Mouse (Mus musculus): Measurements from ENCODE around the gene Rgs7.

The Rgs7 gene

GRCm38 (mm10) chr1:175299603-175300397 lies 192.5 kb downstream of the Rgs7 start:
- no peak for DNase-seq

GRCm38 (mm10) chr1:175296906-175297305 lies 195.4 kb downstream of the Rgs7 start:
- DNase-seq = no peak

GRCm38 (mm10) chr1:175290072-175290471 lies 202.2 kb downstream of the Rgs7 start:
- no peak for DNase-seq

GRCm38 (mm10) chr1:175262341-175262740 lies 230.0 kb downstream of the Rgs7 start:
- DNase-seq = no peak

GRCm38 (mm10) chr1:175259374-175259773 lies 232.9 kb downstream of the Rgs7 start:
- no peak for DNase-seq

DNA sequence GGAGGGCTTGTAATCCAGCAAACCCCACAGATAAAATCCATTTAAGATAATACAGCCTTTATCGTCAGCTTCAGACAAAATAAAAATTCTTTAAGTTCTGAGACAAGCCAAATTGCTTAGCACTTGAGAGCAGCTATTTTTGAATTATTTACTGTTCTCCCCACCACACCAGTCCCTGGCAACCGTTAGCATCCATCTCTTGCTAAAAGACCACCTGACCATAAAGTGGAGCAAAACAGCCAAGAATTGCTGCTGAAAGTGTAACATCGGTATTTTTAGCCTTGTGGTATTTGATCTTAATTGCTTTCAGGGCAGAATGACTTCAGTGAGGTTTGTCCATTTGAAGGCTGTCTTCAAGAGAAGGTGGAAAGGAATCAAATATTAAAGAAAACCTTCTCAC lies 237.1 kb downstream of the Rgs7 start:
- no peak for DNase-seq

DNA sequence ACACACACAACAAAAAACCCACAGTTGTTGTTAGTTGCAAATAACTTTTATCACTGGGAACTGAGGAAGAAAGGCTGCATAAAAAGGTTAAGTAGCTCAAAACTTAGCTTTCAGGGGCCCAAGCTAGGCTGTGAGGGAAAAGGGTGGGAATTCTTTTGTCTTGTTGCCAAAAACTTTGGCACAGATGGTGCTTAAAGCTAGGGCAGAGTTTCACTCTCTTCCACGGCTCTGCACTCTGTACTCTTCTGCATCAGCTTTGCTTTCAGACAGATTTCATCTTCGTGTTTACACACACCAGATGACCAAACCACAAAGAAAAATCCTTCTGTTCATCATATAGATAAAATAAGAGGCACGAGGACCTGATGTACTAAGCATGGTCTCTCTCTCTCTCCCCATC lies 237.6 kb downstream of the Rgs7 start:
- no peak for DNase-seq

DNA sequence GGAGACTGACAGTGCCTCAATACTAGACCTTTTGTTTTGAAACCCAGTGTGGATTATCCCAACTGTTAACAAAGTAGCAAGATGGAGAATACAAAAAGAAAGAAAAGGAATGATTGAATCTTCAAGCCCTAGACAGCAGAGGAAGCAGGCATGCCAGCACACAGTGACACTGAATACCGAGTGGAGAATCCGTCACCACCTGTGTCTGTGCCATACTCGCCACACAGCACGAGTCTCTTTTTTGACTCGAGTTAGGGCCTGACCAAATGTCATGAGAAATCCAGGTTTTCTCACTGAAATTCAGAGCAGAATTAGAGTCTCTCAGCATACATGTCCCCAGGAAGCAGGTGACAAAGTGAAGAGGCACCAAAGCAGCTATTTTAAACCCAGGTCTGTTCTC lies 250.2 kb downstream of the Rgs7 start:
- no peak for DNase-seq

DNA sequence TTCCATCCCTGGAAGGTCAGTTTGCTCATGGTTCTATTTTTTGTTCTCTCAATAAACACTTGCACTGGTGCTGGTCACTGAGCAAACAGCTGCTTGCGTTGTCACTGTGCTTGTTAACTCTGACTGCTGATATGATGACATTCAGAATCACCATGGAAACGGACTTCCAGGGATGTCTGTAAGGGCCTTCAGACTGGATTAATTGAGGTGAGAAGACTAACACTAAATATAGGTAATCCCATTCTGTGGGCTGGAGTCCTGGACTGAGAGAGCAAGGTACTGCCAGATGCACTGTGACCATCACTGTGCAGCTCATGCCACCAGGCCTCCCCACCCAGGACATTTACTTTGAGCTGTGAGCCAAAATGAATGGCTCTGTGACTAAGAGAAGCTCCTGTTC lies 252.2 kb downstream of the Rgs7 start:
- no peak for DNase-seq

DNA sequence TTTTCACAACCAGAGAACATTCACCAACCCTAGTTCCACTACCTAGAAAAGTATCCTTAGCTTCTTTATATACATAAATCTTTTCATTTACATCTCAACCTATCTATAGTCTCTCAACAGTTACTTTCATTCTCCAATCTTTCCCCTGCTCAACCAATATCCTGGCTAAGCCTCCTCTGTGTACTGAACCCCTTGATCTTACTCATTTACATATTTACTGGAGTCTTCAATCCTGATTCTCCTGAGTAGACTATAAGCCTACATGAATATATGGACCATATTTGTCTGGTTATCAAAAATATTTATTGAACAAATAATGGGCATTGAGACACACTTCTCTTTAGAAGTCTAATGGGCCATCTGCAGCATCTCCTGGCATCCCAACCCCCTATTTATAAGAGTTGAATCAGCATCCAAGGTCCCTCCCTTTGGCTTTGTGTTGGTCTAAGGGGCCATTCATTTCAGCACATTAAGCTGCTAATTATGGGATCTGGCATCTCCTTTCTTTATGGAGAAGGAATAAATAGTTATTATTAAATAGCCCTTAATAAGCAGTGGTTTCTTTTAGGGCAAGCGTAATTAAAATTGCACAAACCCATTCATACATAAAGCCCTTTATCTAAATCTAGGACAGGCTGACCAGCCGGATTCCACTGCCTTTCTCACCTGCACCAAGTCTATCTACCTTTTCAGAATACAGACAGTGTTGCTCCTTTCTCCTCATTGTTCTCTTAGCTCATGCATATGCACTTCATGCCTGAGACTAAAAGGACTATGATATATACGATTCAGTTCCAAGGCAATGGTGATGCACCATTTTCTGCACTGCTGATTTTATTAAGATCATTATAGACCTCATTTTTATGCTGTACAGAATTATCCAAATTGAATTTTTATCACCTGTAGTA lies 270.5 kb downstream of the Rgs7 start:
- no peak for DNase-seq

DNA sequence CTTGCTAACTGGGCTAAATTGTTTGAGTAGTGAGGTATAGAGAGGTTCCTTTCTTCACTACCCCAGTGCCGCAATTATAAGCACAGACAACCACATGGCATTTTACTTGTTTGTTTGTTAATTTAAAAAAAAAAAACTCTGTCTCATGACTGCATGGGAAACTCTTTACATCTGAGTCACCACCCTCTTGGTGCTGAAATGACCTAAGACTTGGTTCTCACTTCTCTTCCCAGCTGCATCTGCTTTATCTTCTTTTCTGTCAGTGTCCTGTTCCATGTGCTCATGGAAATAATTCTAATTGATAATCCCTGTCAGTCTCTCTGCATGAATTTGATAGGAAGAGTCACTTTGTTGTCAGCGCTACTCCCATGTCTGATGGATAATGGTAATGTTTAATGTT lies 272.7 kb downstream of the Rgs7 start:
- DNase-seq = no peak

DNA sequence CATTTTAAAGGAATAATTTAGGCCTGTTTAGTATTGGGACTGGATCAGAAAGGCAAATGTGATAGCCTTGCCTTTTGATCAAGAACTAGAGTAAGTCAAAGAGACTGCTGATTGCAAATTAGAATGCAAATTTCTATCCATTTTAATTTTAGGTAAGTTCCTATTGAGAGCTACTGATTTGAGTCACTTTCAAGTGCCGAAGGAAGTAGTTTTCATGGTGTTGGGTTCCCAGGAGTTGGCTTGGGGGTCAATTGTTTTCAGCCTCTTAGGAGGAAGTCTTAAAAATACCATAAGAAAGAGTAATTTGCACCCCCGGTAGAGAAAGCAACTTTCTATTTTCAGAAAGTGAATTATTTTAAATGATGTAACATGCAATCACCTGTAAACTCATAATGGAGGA lies 285.3 kb downstream of the Rgs7 start:
- no peak for DNase-seq

DNA sequence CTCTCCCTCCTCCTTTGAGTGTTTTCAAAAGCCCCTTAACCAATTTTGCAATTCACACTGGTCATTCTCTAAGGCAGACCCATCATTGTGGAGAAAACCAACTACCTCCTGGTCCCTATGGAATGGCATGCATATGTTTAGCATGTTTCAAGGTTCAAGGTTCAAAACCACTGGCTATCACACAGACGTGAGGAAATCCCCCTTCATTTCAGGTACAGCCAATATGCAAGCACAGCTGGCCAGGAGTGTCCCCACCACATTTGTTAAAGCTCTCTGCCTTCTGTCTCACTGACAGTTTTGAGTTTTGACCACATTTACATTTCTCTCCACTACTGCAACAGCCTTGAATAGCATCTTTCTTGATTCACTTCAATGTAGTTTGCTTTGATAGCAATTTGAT lies 286.7 kb downstream of the Rgs7 start:
- no peak for DNase-seq

- no peak for DNase-seq
These were observed 288.8 kb downstream of the Rgs7 start for GRCm38 (mm10) chr1:175203544-175203943.

DNA sequence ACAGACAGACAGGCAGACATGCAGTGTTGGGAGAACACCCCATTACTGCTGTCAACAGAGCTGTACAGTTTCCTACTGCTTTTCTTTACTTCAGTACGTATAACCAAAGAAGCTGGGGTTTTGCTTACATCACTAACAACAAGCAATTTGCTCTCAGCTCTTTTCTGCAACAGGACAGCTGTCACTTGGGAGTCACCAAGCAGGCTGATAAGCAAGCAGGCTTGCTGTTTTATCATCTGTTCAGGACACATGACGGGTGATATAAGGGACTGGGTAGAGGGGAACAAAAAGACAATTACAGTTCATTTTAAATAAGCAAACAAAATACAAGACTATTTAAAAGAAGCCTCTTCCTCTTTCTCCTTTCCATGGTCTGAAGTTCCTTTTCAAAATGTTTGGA lies 289.4 kb downstream of the Rgs7 start:
- no peak for DNase-seq

DNA sequence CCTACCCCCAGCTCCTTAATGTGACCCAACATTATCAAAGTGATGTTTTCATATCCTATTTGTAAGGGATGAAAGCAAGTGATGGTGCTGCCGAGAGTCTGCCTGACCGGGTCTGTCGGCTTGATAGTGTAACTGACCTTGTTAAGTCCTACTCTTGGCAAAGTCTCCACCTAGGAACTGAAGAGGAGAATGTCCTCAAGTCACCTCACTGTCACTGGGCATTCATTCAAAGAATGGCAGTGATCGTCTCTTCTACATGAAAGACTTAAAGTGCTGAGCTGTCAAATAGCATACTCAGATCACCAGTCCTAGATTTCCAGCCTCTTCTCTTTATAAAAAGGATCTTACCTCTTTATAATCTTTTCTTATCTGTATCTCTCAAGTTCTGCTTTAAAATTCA lies 293.4 kb downstream of the Rgs7 start:
- no peak for DNase-seq

- no peak for DNase-seq
These were observed 296.5 kb downstream of the Rgs7 start for GRCm38 (mm10) chr1:175195806-175196205.

DNA sequence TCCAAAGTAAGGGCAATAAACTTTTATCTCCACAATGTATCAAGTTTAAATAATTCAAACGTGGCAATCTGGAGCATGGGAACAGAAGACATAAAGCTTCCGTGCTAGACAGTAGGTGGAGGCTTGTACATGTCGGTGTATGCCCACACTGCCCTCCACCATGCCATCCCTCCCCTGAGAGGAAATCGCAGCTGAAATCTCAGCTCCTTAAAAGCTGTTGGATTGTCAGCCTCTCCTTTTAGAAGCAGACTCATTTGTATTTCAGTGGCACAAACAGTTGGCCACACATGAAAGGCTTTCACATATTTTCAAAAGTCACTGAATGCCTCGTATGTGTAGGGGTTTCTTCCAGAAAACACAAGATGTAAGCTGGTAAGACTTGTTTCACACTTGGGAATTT lies 304.1 kb downstream of the Rgs7 start:
- DNase-seq = no peak

DNA sequence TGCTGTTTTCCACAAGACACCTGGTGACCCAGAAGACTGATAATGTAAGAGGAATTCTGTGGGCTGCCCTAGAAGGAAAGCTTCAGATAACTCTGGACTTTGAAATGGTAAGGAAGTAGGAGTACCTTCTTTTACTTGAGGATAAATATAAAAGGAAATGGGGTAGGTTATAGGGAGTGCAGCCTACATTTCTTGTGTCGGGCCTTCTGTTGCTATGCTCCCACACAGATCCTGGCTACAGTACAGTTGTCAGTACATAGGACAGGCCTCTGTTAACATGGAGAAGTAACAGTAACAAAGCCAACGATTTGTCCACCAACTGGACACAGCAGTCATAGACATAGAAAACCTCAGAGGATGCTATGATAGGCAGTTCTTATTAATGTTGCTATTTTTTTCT lies 307.1 kb downstream of the Rgs7 start:
- DNase-seq = no peak

DNA sequence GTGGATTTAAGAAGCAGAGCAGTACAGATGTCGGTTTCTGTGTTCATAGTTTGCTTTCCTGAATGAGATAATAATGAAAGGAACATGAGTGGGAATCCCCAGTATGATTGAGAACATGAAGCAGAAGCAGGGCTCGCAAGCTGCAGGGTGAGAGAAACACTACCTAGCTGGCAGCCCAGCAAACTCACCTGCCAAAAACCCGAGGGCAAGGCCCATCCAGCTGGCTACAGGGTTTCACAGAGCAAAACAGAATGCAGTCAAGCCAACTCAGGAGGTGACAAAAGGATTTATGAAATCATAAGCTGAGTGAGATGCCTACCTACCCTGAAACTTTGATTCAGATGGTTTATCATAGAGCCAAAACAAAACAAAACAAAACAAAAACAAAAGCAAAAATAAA lies 307.6 kb downstream of the Rgs7 start:
- DNase-seq = no peak

DNA sequence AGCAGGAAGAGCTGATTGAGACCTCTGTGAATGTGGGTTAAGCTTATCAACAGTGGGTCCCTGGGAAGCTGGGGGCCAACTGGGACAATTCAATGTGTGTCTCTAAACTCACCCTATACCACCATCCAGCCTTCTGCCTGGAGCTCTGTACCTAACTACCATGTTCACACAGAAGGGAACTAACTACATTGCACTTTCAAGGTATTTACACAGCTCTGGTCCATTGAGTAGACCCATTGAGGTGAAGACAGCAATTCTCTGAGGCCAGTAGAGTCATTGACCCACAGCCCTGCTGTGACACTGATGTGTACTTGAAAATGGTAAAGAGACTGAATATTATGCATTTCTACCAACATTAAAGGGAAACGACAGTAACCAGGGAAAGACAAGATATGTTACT lies 313.6 kb downstream of the Rgs7 start:
- DNase-seq = no peak

DNA sequence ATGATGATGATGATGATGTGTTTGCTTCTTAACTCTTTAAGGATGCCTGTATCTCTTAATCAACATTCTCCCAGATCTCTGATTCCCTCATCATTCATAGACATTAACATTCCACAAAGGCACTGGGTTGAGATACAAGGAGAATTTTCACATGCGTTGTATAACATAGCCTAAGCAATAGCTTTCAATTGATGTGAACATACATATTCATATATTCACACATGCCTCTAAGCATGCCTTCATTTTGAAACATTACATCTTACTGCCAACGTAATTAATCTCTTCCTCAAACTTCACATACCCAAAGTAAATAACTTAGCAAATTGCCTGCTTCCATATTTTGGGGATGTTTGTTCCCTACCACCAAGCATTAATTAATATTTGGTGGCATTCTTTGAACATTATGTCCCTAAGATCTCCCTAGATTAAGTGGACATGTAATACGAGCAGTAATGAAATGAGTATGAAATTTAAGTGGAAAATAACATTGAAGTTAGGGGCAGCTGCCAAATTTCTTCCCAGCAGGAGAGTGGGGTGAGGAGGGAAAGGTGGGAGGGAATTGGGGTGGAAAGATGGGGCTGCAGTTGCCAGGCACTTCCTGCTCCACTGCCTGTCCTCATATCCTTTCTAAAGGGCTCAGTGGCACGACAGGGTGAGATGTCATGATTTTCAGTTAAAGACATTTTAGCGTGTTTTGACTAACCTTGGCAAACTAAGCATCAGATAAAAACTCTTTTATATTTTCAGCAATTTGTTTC lies 317.2 kb downstream of the Rgs7 start:
- DNase-seq = no peak

DNA sequence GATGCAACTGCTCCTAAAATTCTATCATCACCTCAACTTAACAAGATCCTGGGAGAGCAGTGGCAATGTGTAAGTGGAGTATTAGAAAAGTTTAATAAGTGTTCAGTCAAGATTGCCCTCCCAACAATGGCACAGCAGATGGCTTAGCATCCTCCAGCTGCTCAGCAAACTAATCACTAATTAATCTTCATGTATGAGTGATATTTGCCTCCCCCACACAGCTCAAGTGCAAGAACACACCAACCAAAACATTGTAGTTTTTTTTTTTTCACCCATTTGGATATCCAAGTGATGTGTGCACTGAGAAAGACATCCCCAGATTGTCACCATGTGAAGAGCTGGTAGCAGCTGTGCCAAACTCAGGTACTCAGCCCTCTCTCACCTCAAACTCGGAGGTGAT lies 336.8 kb downstream of the Rgs7 start:
- no peak for DNase-seq

- no peak for DNase-seq
These were observed 349.2 kb downstream of the Rgs7 start for GRCm38 (mm10) chr1:175143051-175143450.
